Mouse (Mus musculus) retina, adult 2 months (tissue): ENCODE measurements around the gene AB124611.
A peak's percentile ranks its signal among the peaks of the same experiment; 100 is the strongest.
"Not testable (repeated sequence)": the region's sequence is repeated elsewhere in the genome, so short reads cannot be mapped to it uniquely, and the experiment has no call there.

Source experiments
- DNase-seq: peaks from one replicate; pipeline ENCODE4 v3.0.0-alpha.2; 2012; ENCODE audit warnings: low read depth, low spot score

AB124611 gene

DNA sequence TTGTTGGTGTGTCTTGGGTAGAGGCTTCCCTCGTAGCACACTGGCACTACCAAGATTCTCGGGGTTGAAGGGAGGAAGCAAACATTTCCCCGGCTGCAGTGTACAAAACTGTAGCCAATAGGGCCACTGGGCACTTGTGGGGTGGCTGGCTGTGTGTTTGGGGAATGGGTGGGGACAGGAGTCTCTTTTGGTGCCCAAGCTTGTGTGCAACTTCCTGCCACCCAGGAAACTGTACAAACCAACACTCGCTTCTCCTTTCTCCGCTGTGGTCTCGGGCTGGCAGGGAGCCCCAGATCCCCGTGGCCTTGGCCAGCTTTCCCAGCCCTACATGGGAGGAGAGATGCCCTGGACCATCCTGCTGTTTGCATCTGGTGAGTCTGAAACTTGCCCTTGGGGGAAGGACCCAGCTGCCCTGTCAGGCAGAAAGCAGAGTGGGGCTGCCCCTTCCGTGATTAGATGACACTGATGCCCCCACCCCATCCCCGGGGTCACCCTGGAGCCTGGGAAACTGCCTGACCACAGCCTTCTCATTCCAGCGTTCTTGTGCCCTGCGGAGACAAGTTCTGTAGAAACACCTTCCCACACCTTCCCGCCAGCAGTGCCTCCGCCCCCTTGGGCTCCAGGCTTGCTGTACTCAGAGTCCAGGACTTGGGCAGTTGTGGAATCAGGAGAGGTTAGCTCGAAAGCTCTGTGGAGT is at the start of gene AB124611:
Gene AB124611 (plus strand): TSS at position 240 of the 697 bp plus-strand sequence.
- no peak for DNase-seq

DNA sequence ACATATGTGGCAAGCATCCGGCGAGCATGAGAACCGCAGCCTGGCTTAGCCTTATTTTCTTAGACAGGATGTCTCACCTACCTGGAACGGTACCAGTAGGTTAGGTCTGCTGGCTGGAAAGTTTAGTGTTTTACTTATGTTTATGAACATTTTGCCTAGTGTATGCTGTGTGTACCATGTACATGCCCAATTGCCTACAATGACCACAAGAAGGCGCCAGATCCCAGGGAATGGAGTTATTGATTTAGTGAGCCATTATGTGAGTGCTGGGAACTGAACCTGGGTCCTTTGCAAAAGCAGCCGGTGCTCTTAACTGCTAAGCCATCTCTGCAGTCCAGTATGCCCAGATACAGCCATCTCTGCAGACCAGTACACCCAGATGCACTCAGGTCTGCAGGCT is 48.3 kb upstream of the AB124611 start:
- no peak for DNase-seq

DNA sequence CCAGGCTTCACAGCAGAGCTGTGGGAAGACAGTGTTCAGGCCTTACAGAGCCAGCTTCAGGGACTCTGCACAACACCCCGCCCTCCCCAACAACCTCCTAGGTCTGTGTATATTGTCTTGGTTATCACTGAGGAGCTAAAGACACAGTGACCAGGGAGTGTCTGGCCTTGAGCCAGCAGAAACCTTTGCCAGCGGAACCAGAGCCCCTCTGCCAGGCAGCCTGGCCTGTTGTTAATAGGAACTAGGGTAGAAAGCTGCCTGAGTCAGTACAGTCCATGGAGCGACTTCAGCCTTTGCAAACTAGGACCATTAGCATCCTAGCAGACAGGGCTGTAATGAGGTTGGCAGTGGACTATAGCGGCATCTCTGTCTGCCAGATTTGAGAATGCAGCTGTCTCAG is 41.9 kb upstream of the AB124611 start:
- no peak for DNase-seq

DNA sequence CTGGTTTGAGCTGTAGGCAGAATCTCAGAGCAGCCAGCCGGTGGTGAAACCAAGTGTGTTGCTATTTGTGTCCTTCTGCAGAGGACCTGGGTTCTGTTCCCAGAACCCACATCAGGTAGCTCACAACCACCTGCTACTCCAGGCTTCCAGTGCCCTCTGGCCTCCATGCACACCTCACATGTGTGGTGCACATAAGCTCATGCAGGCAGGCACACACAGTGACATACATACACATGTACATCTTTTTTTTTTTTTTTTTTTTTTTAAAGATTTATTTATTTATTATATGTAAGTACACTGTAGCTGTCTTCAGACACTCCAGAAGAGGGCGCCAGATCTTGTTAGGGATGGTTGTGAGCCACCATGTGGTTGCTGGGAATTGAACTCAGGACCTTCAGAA is 37.7 kb upstream of the AB124611 start:
- DNase-seq: not testable (repeated sequence)

DNA sequence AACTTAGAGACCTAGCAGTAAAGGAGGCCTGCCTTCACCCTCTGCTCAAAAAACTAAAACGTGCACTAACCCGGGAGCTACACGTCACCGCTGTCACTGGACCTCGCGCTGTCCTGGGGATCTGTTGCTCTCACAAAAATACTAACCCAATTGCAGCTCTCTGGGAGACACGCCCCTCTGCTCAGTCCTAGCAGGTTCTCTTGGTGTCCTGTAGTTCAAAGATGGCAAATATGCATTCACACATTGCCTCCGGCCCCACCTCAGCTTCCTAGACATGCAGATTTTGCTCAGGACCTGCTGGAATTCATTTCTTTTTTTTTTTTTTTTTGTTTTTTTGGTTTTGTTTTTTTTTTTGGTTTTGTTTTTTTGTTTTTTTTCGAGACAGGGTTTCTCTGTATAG is 35.3 kb upstream of the AB124611 start:
- no peak for DNase-seq

DNA sequence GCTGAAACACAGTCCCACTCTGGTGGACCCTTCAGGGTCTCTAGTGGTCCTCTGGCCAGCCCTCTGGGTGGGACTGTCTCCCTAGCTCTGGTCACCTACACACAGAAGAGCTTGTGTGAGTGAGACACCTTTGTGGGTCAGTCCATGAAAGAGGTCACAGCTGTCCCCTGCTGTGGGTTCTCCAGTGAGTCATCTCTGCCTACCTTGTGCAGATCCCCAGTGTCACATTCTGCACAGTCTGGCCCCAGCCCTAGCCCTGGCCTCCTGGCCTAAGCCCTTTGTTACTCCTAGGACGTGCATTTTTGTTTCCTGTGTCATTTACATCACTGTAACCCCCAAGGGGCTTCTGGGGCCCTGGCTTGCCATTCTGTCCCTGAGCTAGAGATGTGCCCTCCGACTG is 32.1 kb upstream of the AB124611 start:
- no peak for DNase-seq

DNA sequence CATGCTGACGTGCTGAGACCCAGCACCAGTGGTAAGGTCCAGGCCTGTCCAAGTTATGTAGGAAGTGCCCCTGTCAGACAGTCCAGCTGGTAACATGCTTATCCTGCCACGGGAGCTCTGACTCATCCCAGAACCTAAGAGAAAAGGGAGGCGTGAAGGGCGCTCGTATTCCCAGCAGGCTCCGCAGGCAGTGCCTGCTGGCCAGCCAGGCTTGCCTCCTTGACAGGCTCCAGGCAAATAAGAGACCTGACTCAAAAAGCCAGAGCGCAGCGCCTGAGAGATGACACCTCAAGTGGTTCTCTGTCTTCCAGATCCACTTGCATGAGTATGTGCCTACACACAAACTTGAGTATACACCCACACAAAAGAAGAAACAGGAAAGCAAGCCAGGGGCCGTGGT is 31.2 kb upstream of the AB124611 start:
- no peak for DNase-seq

DNA sequence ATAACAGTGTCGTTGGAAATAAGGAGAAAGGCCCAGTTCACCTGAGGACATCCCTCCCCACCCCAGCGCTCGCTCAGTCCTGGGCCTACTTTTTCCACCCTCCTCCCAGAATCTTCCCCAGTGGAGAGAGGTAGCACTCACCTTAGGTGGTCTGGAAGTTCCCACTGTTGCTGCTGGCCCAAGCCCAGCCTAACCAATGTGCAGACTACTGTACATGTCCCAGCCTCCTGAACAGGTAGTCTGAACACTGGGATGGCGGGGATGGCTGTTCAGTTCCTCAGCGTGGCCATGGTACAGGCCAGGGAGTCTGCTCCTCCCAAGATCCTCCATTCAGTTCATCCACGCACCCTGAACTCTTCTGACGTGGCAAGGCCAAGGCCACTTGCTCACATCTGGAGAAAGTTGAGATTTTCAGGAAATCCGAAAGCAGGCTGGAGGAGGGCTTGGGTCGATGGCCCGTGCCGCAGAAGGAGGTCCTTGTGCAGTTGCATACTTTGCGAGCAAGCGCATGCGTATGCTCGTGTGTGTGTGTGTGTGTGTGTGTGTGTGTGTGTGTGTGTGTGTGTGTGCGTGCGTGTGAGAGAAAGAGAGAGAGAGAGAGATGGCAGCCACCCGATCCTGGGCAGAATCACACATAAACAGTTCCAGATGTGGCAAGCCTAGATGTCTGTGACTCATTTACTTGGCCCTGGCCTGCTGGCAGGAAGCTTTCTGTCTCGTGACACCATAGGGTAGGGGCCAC is 29.5 kb upstream of the AB124611 start:
- DNase-seq: no peak

DNA sequence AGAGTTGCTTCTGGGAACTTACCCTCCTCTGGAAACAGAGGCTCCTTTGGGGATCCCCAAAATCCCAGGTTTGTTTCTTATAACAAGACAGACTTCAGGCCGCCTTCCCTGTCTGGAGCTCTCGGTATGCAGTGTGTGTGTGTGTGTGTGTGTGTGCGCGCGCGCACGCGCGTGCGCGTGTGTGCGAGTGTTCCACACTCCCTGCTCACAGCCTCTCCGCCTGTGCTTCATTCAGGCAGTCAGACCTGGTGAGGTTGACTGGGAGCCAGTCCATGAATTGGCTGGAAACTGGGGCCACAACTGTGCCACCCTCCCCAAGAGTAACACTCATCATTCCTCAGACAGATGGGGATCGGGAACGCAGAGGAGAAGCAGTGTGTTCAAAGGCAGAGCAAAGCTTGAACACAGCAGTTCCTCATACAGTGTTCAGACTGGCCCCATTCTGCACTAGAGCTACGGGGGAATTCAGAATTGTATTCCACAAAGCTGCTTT is 28.9 kb upstream of the AB124611 start:
- DNase-seq: no peak

DNA sequence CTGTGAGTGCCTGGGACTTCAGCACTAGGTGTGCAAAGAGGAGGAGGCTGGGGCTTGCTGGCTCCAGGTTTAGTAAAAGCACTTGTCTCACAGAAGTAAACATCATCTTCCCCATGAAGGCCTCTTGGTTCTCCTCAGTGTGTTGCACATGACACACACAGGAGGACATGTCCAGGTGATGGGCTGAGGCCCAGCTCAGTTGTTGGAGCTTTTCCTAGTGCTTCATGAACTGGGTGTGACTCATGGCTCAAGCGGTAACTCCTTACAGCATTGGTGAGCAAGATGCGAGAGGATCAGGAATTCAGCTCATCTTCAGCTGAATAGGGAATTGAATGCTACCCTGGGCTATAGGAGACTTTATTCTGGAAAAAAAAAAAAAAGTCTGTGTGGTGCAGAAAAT is 28.3 kb upstream of the AB124611 start:
- DNase-seq: no peak

DNA sequence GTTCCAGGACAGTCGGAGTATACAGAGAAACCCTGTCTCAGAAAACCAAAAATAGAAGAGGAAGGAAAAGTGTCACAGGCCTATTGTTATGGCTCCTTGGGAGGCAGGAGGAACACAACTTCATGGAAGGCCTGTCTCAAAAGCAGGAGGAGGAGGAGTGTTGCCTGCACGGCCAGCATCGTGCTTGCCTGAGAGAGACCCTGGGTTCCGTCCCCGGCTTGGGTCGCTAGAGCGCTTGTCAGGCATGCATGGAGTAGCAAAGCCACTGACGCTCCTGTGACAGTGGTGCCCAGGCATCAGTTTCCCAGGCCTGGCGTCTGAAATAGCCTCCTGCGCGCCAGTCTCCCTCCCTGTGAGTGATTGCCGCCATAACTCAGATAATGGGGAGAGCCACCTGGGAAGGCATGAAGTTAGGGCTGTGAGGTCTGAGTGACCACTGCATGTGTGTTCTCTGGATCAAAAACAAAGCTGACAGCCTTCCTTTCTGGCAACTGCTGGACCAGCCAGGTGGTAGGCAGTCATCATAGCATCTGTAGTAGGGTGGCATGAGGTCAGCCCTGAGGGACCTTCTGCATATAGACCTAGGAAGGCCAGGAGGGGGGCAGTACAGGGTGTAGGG is 27.6 kb upstream of the AB124611 start:
- no peak for DNase-seq

DNA sequence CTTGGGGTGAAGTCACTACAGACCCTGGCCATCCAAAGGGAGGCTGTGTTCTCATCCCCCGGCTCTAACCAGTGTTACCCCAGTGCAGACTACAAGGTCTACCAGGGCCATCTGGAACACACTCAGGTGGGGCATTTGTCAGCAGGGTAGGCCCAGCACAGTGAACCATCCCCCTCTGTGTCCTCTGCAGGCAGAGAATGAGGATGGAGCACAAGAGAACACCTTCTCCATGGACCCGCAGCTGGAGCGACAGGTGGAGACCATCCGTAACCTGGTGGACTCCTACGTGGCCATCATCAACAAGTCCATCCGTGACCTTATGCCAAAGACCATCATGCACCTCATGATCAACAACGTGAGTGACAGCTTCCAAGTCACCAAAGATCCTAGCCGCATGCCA is 22.6 kb upstream of the AB124611 start:
- no peak for DNase-seq

DNA sequence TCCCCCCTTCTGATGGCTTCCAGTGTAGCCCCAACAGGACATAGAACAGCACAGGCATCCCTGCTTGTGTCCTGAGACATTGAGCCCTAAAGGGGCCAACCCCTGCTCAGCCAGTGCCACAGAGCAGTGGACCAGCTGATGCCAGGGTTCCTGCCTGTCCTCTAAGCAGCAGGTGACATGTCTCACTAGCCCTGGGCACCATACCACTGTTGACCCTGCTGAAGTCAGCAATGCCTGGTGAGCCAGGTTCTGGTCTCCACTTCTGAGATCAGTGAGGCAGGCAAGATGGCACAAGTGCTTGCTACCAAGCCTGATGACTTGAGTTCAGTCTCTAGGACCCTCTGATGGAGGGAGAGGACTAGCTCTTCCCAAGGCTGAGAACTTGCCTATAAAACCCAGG is 20.2 kb upstream of the AB124611 start:
- DNase-seq: no peak

DNA sequence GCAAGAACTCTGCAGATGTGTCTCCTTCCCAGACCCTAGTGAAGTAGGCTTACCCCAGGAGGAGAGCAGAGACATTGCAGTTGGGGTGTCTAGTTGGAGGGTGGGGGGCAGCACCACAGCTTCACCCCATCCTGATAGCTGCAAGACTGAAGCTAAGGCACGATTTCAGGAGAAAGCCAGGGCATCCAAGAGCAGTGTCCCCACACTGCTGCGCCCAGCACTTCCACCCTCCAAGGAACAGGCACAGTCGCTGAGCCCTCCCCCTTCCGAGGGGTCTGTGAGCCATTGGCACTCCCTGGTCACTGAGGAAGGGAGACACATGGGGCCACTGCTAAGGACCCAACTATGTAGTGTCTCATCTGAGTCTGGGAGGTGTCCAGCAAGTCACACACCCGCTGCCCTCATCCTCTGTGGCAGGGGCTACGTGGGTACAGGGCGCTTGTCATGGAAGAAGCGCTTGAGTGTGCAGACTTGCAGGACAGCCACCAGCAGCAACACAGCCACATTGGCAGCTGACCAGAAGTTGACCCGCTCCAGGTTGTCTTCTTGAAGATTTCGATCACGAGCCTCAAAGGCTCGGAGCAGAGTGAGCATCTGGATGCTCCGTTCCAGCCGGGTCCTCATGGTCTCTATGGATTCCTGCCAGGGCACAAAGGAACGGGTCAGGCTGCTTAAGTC is 18.1 kb upstream of the AB124611 start:
- no peak for DNase-seq

DNA sequence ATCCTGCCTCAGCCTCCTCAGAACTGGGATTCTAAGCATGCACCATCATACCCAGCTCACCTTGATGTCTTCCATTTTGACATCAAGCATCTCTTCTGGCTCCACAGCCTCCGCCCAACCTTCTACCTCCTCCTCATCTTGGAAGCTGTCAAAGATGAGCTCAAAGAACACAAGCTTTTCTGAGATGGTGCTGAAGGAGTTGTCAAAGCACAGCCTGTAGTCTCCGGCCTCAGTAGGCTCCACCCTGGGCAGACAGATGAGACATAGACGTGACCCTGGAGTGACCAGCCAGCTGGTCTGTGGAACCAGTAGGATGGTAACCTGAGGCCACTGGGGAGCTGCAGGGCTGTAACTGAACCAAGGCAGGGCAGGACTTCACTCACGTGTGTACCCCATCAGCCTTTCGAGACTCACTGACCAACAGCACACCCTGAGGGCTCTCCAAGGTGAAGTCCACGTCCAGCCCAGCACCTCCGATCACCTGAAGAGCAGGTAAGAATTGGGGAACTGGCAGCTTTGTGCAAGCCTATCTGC is 17.0 kb upstream of the AB124611 start:
- DNase-seq: no peak

DNA sequence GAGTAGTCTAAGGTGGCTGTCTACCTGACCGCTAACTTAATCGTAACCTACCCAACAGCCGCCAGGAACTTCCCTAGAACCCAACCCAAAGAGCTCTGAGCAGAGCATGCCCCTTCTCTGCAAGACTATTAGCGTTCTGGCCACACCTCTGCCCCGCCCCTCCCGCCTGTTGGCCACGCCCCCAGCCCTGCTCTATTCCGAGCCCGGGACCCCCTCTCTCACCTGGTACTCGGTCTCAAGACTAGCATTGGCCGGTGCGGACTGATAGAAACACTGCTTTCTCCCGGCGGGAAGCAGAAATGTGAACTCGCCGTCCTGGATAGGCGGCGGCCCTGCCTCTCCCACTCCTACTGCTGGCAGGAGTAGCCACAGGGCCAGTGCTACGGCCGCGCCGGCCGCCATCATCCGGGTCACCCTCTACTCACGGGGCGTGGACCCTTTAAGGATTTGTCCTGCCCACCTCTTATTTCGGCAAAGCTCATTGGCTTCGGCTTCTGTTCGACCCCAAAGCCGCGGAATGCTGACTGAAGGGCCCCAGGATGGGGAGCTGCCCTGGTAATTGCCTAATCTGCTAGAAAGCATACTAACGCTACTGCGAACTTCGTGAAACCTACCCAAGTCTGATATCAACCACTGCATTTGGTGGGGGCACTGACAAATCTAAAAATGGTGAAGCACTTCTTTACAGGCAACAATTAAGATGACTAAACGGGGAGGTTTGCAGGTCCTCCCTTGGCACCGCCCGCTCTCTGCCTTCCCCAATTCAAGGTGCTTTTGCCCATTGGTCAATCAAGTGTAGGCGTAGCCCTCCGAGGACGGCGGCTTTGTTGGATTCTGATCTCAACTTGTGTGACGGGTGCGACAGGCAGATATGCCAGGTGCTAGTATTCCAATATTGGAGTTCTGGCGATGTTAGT is 15.9 kb upstream of the AB124611 start, which contains the start of gene Tmed1:
Gene Tmed1 (minus strand): TSS at position 481 of the 917 bp plus-strand sequence.
- peak; percentile 92 for DNase-seq

DNA sequence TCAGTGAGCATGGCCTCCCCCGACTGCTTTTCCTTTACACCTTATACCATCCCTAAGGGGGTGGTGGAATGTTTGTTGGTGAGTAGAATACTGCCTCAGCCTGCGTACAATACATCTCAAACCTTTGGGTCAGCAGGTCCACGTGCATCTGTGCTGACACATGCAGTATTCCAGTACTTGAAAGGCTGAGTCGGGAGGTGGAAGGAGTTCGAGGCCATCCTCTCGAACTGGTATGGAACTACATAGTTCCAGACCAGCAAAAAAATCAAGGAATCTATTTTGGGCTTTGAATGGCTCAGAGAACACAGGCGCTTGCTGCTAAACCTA is 15.3 kb upstream of the AB124611 start:
- DNase-seq: no peak

DNA sequence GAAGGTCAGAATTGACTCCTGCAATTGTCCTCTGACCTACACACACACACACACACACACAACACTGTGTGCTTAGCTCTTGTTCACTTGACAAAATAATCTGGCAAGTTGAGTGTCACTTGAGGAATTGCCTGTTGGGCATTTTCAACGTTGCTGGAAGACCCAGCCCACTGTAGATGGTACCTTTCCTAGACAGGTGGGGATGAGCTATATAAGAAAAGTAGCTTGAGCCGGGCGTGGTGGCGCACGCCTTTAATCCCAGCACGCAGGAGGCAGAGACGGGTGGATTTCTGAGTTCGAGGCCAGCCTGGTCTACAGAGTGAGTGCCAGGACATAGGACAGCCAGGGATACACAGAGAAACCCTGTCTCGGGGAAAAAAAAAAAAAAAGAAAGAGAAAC is 14.9 kb upstream of the AB124611 start:
- DNase-seq: no peak

DNA sequence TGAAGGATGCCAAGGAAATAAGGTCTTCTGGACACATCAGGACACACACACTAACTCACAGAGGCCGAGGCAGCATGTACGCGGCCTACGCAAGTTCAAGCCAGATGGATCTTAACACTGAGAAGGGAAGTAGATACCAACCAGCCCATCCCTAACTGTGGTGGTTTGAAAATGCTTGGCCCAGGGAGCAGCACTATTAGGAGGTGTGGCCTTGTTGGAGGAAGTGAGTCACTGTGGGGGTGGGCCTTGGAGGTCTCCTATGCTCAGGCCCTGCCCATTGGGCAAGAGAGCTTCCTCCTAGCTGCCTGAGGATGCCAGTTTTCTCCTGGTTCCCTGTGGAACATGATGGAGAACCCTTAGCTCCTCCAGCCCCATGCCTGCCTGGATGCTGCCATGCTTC is 12.5 kb upstream of the AB124611 start:
- no peak for DNase-seq

DNA sequence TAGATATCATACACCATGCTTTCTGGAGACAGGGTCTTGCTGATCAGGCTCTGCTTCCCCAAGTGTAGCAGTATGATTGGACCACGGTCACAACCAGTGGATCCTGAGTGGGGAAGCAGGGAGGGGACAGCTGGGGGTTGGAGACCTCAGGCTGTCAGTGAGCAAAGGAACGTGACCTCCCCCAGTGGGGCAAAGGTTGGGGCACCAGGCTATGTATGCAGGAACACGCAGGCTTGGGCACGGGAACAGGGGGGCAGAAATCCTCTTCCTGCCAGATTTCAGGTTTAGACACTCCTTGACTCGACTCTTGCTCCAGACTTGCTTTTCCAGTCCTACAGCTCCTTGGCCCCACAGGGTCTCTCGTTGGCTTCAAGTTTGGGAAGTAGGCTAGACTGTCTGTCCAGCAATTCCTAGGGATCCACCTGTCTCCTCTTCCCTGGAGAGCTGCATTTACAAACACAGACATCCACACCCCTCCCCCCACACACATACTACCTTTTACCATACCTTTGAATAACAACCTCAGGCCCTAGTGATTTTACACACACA is 8.0 kb upstream of the AB124611 start:
- DNase-seq: no peak

DNA sequence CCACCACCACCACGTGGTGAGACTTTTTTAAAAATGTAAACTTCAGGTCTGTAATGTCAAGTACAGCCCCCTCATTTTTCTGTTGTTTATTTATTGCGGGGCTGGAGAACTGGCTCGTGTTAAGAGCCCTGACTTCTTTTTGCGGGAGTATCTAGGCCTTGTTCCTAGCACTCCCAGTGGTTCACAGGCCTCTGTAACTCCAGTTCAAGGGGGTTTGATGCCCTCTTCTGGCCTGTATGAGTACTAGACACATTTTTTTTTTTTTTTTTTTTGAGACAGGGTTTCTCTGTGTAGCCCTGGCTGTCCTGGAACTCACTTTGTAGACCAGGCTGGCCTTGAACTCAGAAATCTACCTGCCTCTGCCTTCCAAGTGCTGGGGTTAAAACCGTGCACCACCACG is 7.3 kb upstream of the AB124611 start:
- not testable (repeated sequence) for DNase-seq
